Mouse (Mus musculus) heart, embryonic 16.5 days (tissue): ENCODE results near the gene Arfgef3. TPM values are rescaled to one million over a fixed set of nuclear protein-coding genes. Genes with fewer than 3 reads are reported as not detected.

ENCODE experiments used
- ATAC-seq: fragments of 200-750 bp; cut with Nextera tagmentation; replicated peaks from 2 replicates; pipeline ENCODE4 v1.8.0; 2017; ENCODE audit warnings: moderate number of reproducible peaks; ENCODE audit not compliant: insufficient read depth, low FRiP score; ENCODE audit errors: extremely low read depth
- H3K27ac ChIP-seq: fragments of 300-500 bp; sonication (generic); 2 replicates; pipeline ENCODE4 v1.5.1; 2014; ENCODE audit warnings: mild to moderate bottlenecking, low read length, control low read depth, moderate library complexity
- H3K27me3 ChIP-seq: fragments of 300-500 bp; sonication (generic); 2 replicates; pipeline ENCODE4 v1.6.1; 2014; ENCODE audit warnings: low read length, mixed read lengths; ENCODE audit not compliant: control insufficient read depth, insufficient read depth
- H3K36me3 ChIP-seq: fragments of 300-500 bp; sonication (generic); 2 replicates; pipeline ENCODE4 v1.6.1; 2014; ENCODE audit not compliant: control insufficient read depth, insufficient read depth
- H3K4me1 ChIP-seq: fragments of 300-500 bp; sonication (generic); 2 replicates; pipeline ENCODE4 v1.6.1; 2014; ENCODE audit warnings: low read length, mixed read lengths; ENCODE audit not compliant: control insufficient read depth, insufficient read depth
- H3K4me2 ChIP-seq: fragments of 300-500 bp; sonication (generic); 2 replicates; pipeline ENCODE4 v1.6.1; 2014; ENCODE audit warnings: low read depth, mild to moderate bottlenecking, control low read depth, low read length
- H3K4me3 ChIP-seq: fragments of 300-500 bp; sonication (generic); 2 replicates; pipeline ENCODE4 v1.5.1; 2014; ENCODE audit warnings: mild to moderate bottlenecking, control low read depth, low read length
- H3K9ac ChIP-seq: fragments of 300-500 bp; sonication (generic); 2 replicates; pipeline ENCODE4 v1.6.1; 2014; ENCODE audit warnings: low read length, control low read depth
- H3K9me3 ChIP-seq: fragments of 300-500 bp; sonication (generic); replicated peaks from 2 replicates; pipeline ENCODE4 v1.6.1; 2016; ENCODE audit warnings: low read length; ENCODE audit not compliant: control insufficient read depth
- WGBS: fragments of 180-500 bp; shearing (Covaris S2); extraction: QIAGEN DNeasy Blood & Tissue Kit; methylation state at CpG from one replicate; pipeline ENCODE4 v1.1.7; 2014; 5-methylcytosine and 5-hydroxymethylcytosine counted together
- polyA plus RNA-seq: library from polyadenylated mRNA; unstranded; fragments of >200 nt; fragmentation: Nextera tagmentation; extraction: Ambion mirVana; gene quantifications from 2 replicates; pipeline ENCODE4 v1.2.1, GENCODE M21; 2015

Arfgef3 gene
- polyA plus RNA-seq, 1 experiment from 2014 or later, result 0.34 TPM

GRCm38 (mm10) chr10:18536889-18537288 is 206.9 kb downstream of the Arfgef3 start:
- H3K36me3 ChIP-seq, result peaks cover 4% of the 10 kb centered on the region
- H3K27me3 ChIP-seq, result no peaks in the 10 kb centered on the region
- 81% methylated on average over 2 of the region's 2 CpGs for WGBS
- H3K27ac ChIP-seq, result no peak overlapping the region
- ATAC-seq, result no peak
- H3K9ac ChIP-seq, result no peak overlapping the region
- peaks cover 5% of the 10 kb centered on the region for H3K4me1 ChIP-seq
- no peak overlapping the region for H3K4me3 ChIP-seq
- no peak overlapping the region for H3K4me2 ChIP-seq
- no peaks in the 10 kb centered on the region for H3K9me3 ChIP-seq

- Histone ChIP-seq H3K36me3 (peaks cover 12% of the 10 kb centered on the region), H3K4me1 (peaks cover 17% of the 10 kb centered on the region), H3K27ac (no peak overlapping the region), H3K4me3 (no peak overlapping the region), H3K27me3 (no peaks in the 10 kb centered on the region), H3K9ac (no peak overlapping the region), H3K4me2 (no peak overlapping the region), H3K9me3 (no peaks in the 10 kb centered on the region)
- peak; percentile 32; the same call in 1 of the 2 replicates for ATAC-seq
- WGBS, result 43% methylated on average over 8 of the region's 8 CpGs
These were observed 211.5 kb downstream of the Arfgef3 start for GRCm38 (mm10) chr10:18532293-18532692.

Other genes with a start within 250 kb of the Arfgef3 start
- gene Hebp2, start 197.9 kb downstream of the Arfgef3 start, polyA plus RNA-seq, result 11.9 and 12.8 TPM in 2 replicates
- 0.09 TPM in 1 of 2 replicates, not detected in the other for gene Gm4922, start 42.8 kb upstream of the Arfgef3 start, polyA plus RNA-seq
- 218 and 248 TPM in 2 replicates for gene Perp, start 101.1 kb upstream of the Arfgef3 start, polyA plus RNA-seq